Mouse (Mus musculus) CD8-positive naive resting alpha-beta T cell, adult 2 months (primary cell): ENCODE measurements at regions not wholly inside any gene's neighbourhood (a gene's known extent, or its start where the extent isn't known, plus 50 kb on each side); places are given as distances from the start of the nearest gene placed in this dataset.

ENCODE experiments used
- DNase-seq, 2 experiments: peaks; one replicate each; pipeline ENCODE4 v3.0.0; 2022; ENCODE audit warnings: low read depth in 2 of 2, low spot score in 2 of 2

DNA sequence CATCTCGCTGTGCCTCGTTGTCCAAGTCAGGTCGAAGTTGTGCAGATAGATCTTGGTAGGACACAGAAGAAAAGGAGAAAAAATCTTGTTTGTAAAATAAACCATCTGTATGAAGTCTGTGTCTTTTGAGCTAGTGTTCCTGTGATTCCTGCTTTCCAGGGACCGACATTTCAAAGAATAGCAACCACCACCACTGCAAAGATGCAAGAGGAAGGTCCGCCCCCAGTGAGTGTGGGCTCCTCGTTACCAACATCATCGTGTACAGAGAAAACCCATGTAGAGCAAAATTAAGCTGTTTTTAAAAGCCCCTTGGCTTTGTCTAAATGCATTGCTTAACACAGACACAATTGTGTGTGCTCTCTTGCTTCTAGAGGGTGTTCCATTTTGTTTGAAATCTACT lies 218.2 kb downstream of the Enc1 start:
- DNase-seq = no peak

DNA sequence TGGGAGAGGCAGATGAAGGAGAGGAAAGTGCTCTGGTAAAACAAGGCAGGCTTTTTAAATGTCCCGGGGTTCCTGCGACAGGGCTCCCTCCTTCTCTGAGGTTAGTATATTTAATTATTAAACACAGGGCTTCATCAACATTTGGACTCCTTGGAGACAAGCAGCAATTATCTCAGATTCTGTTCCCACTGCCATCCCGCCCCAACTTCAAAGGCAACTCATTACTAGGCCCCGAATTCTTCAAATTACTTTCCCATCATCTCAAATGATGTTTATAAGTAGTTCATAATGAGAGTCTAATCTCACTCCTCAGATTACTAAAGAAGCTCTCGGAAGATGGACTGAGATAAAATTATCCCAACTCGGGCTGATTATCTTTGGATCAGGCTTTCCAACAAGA lies 215.1 kb downstream of the Enc1 start:
- DNase-seq = no peak

- no peak for DNase-seq
Observed at GRCm38 (mm10) chr13:97454715-97455114, 213.8 kb downstream of the Enc1 start.

DNA sequence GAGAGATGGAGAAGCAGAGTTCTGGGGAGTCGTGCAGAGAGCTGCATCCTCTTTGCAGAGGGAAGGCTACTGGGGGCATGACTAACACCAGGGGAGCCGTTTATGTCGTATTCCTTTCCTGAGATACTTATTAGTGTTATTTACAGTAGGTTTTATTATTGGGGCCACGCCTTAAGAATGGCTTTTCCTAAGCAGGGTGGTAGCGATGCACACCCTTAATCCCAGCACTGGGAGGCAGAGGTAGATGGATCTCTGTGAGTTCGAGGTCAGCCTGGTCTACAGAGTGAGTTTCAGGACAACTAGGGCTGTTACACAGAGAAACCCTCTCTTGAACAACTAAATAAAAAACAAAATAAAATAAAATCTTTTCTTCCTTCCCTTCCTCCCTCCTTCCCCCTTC lies 212.6 kb downstream of the Enc1 start:
- DNase-seq = no peak

DNA sequence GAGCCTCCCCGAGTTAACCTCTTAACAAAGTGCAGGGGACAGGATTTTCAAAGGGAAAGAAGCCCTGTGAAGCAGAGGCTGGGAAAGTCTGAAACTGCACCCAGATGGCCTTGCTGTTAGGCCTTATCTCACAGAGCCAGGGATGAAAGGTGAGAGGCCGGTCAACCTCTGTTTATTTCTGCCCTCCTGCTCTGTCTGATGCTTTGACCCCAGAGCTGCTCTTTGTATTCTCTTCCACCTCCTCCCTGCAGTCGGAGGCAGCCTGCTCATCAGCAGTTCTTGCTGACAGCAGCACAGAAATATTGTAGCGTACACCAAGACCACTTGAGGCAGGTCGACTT lies 212.2 kb downstream of the Enc1 start:
- no peak for DNase-seq

- no peak for DNase-seq
Observed at GRCm38 (mm10) chr13:97452386-97453089, 211.6 kb downstream of the Enc1 start.

DNA sequence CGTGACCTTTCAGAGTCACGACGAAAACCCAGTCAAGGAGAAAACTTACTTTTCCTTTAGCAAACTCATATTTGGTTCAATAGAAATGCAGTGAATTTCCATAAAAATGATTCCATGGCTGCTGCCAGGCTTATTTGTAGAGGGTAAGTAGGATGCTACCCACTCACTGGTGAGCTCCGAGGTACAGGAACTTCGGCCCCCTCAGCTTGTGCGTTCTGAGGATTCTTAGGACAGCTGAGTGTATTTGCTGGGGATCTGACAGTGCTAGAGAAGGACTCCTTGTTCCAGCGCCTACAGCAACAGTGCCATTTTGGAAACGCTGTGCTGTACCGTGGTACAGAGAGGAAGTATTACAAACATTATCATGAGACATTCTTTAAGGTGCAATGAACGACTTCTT lies 210.4 kb downstream of the Enc1 start:
- no peak for DNase-seq

DNA sequence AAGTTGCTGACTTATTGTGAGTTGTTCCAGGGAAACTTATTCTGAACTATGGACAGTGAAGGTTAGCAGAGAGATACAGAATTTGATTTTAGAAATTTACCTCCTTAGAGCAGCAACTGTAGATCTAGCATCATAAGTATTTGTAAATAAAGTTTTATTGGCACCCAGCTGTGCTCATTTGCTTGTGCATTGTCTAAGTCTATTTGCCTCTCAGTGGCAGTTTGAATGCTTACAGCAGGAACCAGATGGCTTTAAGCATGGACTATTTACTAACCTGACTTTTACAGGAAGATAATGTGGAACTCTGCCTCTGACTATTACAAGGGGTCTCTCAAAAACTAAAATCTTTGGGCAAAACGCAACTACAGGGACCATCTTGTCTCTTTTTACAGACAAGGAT lies 207.2 kb downstream of the Enc1 start:
- DNase-seq = no peak

GRCm38 (mm10) chr13:97443731-97444428 lies 203.0 kb downstream of the Enc1 start:
- no peak for DNase-seq

- no peak for DNase-seq
Observed at GRCm38 (mm10) chr13:97442806-97443205, 201.9 kb downstream of the Enc1 start.

DNA sequence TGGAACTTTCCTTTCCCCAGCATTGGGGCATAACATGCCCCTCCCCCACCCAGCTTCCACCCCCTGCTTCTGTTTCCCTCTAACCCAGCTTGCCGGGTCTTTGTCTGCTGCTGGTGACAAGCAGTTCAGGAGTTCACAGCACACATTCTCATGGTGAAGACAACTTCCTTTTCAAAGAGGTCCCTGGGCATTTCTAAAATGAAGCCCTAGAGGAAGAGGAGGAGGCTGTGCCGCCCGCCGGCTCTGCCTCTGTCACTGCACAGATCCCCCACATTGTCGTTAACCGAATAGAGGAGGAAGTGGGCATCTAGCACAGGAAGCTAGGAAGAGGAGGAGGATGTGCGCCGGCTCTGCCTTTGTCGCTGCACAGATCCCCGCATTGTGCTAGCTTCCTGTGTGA lies 201.4 kb downstream of the Enc1 start:
- DNase-seq = peak; percentile 56 to 66

GRCm38 (mm10) chr13:97441803-97442202 lies 200.9 kb downstream of the Enc1 start:
- no peak for DNase-seq

DNA sequence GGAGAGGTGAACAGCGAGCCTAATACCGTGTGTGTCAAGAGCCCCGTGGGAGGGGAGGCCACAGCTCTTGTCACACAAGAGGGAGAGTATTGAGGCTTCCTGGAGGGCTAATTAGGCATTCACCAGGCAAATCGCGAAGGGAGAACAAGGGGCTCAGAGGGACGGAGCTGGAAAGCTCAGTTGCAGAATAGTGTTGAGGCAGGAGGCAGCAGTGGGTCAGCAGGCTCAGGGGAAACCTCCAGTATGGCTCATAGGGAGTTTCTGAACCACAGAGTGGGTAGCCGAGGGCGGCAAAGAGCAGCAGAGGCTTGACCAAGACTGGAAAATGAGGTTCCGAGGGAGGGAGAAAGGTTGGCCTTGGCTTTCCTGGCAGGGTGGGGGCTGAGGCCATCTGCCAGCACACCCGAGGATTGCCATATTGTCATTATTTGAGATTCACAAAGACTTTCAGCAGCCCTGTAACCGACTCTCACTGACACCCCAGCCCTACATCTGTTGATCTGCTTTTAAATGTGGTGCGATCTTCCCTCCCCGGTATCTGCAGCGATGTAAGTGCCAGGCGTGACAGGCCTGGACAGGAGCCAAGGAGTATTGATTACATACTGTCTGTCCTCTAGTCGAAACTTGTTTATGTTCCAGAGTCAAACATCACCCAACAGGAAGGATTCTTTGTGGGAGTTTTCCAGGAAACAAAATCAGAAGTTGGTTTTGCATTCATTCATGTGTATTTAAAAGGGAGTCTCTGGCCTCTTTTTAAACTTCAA lies 198.5 kb downstream of the Enc1 start:
- no peak for DNase-seq

GRCm38 (mm10) chr13:97438692-97439091 lies 197.8 kb downstream of the Enc1 start:
- no peak for DNase-seq

DNA sequence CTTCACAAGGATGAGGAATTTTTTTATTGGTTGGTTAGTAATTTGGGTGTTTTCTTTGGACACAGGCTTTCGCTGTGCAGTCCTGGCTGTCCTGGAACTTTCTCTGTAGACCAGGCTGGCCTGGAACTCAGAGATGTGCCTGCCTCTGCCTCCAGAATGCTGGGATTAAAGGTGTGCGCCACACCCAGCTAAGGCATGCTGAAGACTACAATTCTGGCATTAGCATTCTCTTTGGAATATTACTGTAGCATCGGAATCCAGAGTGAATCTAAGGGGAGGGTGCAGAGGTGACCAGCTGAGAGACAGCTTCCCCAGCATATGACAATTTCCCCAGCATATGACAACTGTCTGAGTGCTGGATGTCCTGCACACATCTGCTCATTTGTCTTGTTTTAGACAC lies 197.4 kb downstream of the Enc1 start:
- DNase-seq = no peak

DNA sequence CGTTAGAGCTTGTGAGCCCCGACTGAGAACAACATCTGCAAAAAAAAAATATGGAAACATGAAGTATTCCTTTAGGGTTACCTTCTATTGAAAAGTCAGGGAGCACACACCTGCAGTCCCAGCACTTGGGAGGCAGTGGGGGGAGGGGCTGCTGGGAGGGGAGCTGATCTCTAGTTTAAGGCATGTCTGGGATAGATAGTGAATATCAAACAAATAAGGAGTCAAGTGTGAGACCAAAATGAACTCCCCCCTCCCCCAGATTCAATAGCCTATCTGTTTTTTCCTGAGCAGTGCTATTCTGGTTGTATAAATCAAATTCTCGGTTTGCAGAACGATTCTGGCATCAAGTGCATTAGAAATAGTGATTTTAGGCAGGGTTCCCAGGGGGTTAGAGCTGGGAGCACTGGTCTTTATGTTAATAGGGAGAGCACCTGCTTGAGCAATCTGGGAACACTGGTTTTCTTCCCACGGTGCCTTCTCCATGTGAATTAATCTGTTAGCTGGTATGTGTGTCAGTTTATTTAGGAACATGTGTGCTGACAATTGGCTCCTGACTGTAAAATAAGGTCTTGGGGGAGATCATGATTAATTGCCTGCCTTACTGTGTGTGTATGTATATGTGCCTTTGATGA lies 195.9 kb downstream of the Enc1 start:
- DNase-seq = no peak

GRCm38 (mm10) chr13:97435865-97436718 lies 195.2 kb downstream of the Enc1 start:
- peak; percentile 22 to 58 for DNase-seq

GRCm38 (mm10) chr13:97434961-97435864 lies 194.3 kb downstream of the Enc1 start:
- no peak for DNase-seq

GRCm38 (mm10) chr13:97434167-97434566 lies 193.3 kb downstream of the Enc1 start:
- no peak for DNase-seq

- DNase-seq = no peak
Observed at GRCm38 (mm10) chr13:97432627-97433026, 191.7 kb downstream of the Enc1 start.
